Mouse (Mus musculus) small intestine, adult 2 months (tissue): ENCODE data around the gene Prss58. TPM values are rescaled to one million over a fixed set of nuclear protein-coding genes. Genes with fewer than 3 reads are reported as not detected.

Experiments used
- H3K27ac ChIP-seq: fragments of 200-500 bp; 2 replicates; pipeline ENCODE4 v1.5.1; 2012; ENCODE audit warnings: low read depth, low read length, control low read depth, inconsistent platforms; ENCODE audit not compliant: insufficient read depth
- H3K27me3 ChIP-seq: fragments of 200-500 bp; 2 replicates; pipeline ENCODE4 v1.6.1; 2012; ENCODE audit warnings: mild to moderate bottlenecking, moderate library complexity, low read length, inconsistent platforms; ENCODE audit not compliant: control insufficient read depth, insufficient read depth
- H3K36me3 ChIP-seq: fragments of 200-500 bp; 2 replicates; pipeline ENCODE4 v1.6.1; 2012; ENCODE audit warnings: mild to moderate bottlenecking, low read length, control low read depth, inconsistent platforms; ENCODE audit not compliant: control insufficient read depth, insufficient read depth
- H3K4me1 ChIP-seq: fragments of 200-500 bp; 2 replicates; pipeline ENCODE4 v1.6.1; 2012; ENCODE audit warnings: low read length, inconsistent platforms, mixed read lengths; ENCODE audit not compliant: control insufficient read depth, insufficient read depth, insufficient read length
- H3K4me3 ChIP-seq: fragments of 200-500 bp; 2 replicates; pipeline ENCODE4 v1.5.1; 2012; ENCODE audit warnings: low read depth, mild to moderate bottlenecking, control low read depth, inconsistent platforms, low read length, moderate library complexity
- CTCF ChIP-seq: fragments of 200-500 bp; IDR thresholded peaks from 2 replicates; pipeline ENCODE4 v1.5.1; 2012; ENCODE audit warnings: low read depth, mild to moderate bottlenecking, control low read depth, inconsistent platforms, low read length, moderate library complexity, mixed read lengths; ENCODE audit not compliant: insufficient replicate concordance, insufficient read length; ENCODE audit errors: extremely low read depth
- POLR2A ChIP-seq: fragments of 200-500 bp; IDR thresholded peaks from 2 replicates; pipeline ENCODE4 v1.6.1; 2012; ENCODE audit warnings: low read depth, mild to moderate bottlenecking, control low read depth, inconsistent platforms, low read length, moderate library complexity
- WGBS: fragments of 180-500 bp; shearing (Covaris S2); methylation state at CpG from one replicate; pipeline ENCODE4 v1.1.7; 2018; 5-methylcytosine and 5-hydroxymethylcytosine counted together
- polyA plus RNA-seq: library from polyadenylated mRNA; depleted of rRNA; stranded (reverse); fragments of >200 nt; gene quantifications from 2 replicates; pipeline ENCODE4 v1.2.3, GENCODE M21; 2012; rRNA removed

The Prss58 gene
- polyA plus RNA-seq = not detected in 2 replicates

- TF ChIP-seq POLR2A = no peak
- no peak for TF ChIP-seq CTCF
Measured at GRCm38 (mm10) chr6:40900287-40900686, at the start of gene Prss58. TSS of gene Prss58 (minus strand) at chr6:40900387.

GRCm38 (mm10) chr6:40940457-40940856, 40.3 kb upstream of the Prss58 start, which contains the start of gene 1700074P13Rik:
TSS of gene 1700074P13Rik (minus strand) at chr6:40940557.
- WGBS = 96% methylated on average over 10 of the region's 10 CpGs
- H3K27me3 ChIP-seq = no peaks in the 10 kb centered on the region
- H3K4me1 ChIP-seq = no peaks in the 10 kb centered on the region
- no peaks in the 10 kb centered on the region for H3K36me3 ChIP-seq
- TF ChIP-seq CTCF = no peak
- TF ChIP-seq POLR2A = no peak
- H3K27ac ChIP-seq = no peak within 1 kb of the TSS
- H3K4me3 ChIP-seq = no peak within 1 kb of the TSS

More at GRCm38 (mm10) chr6:40900287-40900686, at the start of gene Prss58:
- Histone ChIP-seq H3K4me3 (no peak within 1 kb of the TSS), H3K27me3 (no peaks in the 10 kb centered on the region), H3K36me3 (no peaks in the 10 kb centered on the region), H3K27ac (no peak within 1 kb of the TSS), H3K4me1 (no peaks in the 10 kb centered on the region)

GRCm38 (mm10) chr6:40919954-40920353, 19.8 kb upstream of the Prss58 start:
- no peaks in the 10 kb centered on the region for H3K36me3 ChIP-seq
- no peak overlapping the region for H3K27ac ChIP-seq
- no peaks in the 10 kb centered on the region for H3K4me1 ChIP-seq
- H3K4me3 ChIP-seq = no peak overlapping the region
- WGBS = 82% methylated on average over 4 of the region's 4 CpGs
- no peak for TF ChIP-seq CTCF
- TF ChIP-seq POLR2A = no peak
- H3K27me3 ChIP-seq = no peaks in the 10 kb centered on the region

- Histone ChIP-seq H3K27me3 (no peaks in the 10 kb centered on the region), H3K27ac (no peak overlapping the region), H3K4me1 (peaks cover 3% of the 10 kb centered on the region; the same call in 1 of the 2 replicates), H3K36me3 (no peaks in the 10 kb centered on the region), H3K4me3 (no peak overlapping the region)
- TF ChIP-seq POLR2A = no peak
- no peak for TF ChIP-seq CTCF
- WGBS = 22% methylated on average over 1 of the region's 1 CpGs
Measured at GRCm38 (mm10) chr6:40894716-40895115, 5.5 kb downstream of the Prss58 start.

- Histone ChIP-seq H3K4me3 (no peak overlapping the region), H3K36me3 (no peaks in the 10 kb centered on the region), H3K27ac (no peak overlapping the region), H3K4me1 (peaks cover 3% of the 10 kb centered on the region; the same call in 1 of the 2 replicates), H3K27me3 (no peaks in the 10 kb centered on the region)
- TF ChIP-seq POLR2A (no peak), CTCF (peak; percentile 46; the same call in 1 of the 2 replicates)
- 46% methylated on average over 7 of the region's 7 CpGs for WGBS
Measured at GRCm38 (mm10) chr6:40893577-40893976, 6.6 kb downstream of the Prss58 start.

- H3K4me3 ChIP-seq = no peak overlapping the region; the same call in 1 of the 2 replicates
- peak overlapping the region; percentile 7; the same call in 1 of the 2 replicates for H3K27ac ChIP-seq
- H3K4me1 ChIP-seq = peaks cover 3% of the 10 kb centered on the region; the same call in 1 of the 2 replicates
- H3K27me3 ChIP-seq = no peaks in the 10 kb centered on the region
- WGBS = 50% methylated on average over 4 of the region's 4 CpGs
- TF ChIP-seq POLR2A (no peak), CTCF (no peak)
- no peaks in the 10 kb centered on the region for H3K36me3 ChIP-seq
Measured at GRCm38 (mm10) chr6:40891754-40892153, 8.4 kb downstream of the Prss58 start.

GRCm38 (mm10) chr6:40890973-40891372, 9.2 kb downstream of the Prss58 start:
- Histone ChIP-seq H3K27ac (peak overlapping the region; percentile 7; the same call in 1 of the 2 replicates), H3K4me3 (no peak overlapping the region), H3K36me3 (no peaks in the 10 kb centered on the region), H3K27me3 (no peaks in the 10 kb centered on the region), H3K4me1 (peaks cover 3% of the 10 kb centered on the region; the same call in 1 of the 2 replicates)
- TF ChIP-seq CTCF (no peak), POLR2A (no peak)
- WGBS = 47% methylated on average over 1 of the region's 1 CpGs
